ENCODE assay signal across 25 mouse cellular contexts in the genomic region with DNA sequence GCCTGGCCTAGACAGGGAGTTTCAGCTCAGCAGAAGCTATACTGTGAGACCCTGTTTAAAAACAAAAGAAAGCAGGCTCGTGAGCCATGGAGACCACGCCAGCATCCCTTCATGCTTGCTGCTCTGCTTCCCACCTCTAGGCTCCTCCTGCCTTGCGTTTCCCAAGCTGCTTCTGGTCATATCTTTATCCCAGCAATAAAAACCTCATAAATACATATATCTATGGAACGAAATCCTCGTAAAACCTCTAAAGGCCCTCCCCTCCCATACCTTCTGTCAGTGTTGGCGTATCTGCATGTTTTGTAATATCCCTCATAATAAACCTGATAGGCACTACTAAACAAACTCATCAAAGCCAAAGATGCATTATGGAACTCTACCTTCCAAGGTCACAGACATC. TPM values are rescaled to one million over a fixed set of nuclear protein-coding genes. Genes with fewer than 3 reads are reported as not detected.
DNase-seq lines count a peak whose midpoint lies in the region; ATAC-seq and TF ChIP-seq lines count a peak whose summit lies in the region.
"Had no signal": no experiment of that assay in that cellular context is flagged by ENCODE, and none has a peak within 500 bp of the region (broad histone marks: within the 10 kb centered on the region; RNA-seq: fewer than 3 reads in every experiment).

No protein-coding gene starts in this region.

- H3K27ac ChIP-seq in heart, embryonic 10.5 days, result no peak overlapping the region
- no peak overlapping the region for H3K27ac ChIP-seq in heart, embryonic 11.5 days (ENCODE audit: low read depth, low read length)
- no peak overlapping the region for H3K27ac ChIP-seq in midbrain, embryonic 11.5 days (ENCODE audit: low read depth, low read length)
- H3K27ac ChIP-seq in midbrain, embryonic 15.5 days, result no peak overlapping the region
- H3K27ac ChIP-seq: embryonic facial prominence, embryonic 10.5 days; embryonic facial prominence, embryonic 12.5 days; forebrain, embryonic 13.5 days; forebrain, embryonic 15.5 days had no signal

- WGBS in heart, embryonic 10.5 days, result 84% methylated on average over 6 of the region's 6 CpGs
- 85% methylated on average over 6 of the region's 6 CpGs for WGBS in heart, embryonic 11.5 days (ENCODE audit: insufficient replicate concordance)
- WGBS in midbrain, embryonic 11.5 days, result 86% methylated on average over 6 of the region's 6 CpGs
- 88% methylated on average over 6 of the region's 6 CpGs for WGBS in midbrain, embryonic 15.5 days

- H3K4me2 ChIP-seq in heart, embryonic 11.5 days, result no peak overlapping the region
- no peak overlapping the region for H3K4me2 ChIP-seq in midbrain, embryonic 11.5 days
- H3K4me2 ChIP-seq in midbrain, embryonic 15.5 days, result no peak overlapping the region
- no peak overlapping the region for H3K4me2 ChIP-seq in myocyte (ENCODE audit: low read depth)
- H3K4me2 ChIP-seq: embryonic facial prominence, embryonic 12.5 days; forebrain, embryonic 13.5 days; forebrain, embryonic 15.5 days had no signal

- no peak for ATAC-seq in heart, embryonic 11.5 days (replicated peaks; ENCODE audit: insufficient number of reproducible peaks, low FRiP score, low TSS enrichment)
- no peak for ATAC-seq in midbrain, embryonic 11.5 days (ENCODE audit: low FRiP score)
- no peak for ATAC-seq in midbrain, embryonic 15.5 days (replicated peaks)
- ATAC-seq: activated CD4-positive, CD25-positive, alpha-beta regulatory T cell, adult 4 months; CD4-positive, CD25-positive, alpha-beta regulatory T cell, adult 4 months; forebrain, embryonic 13.5 days; forebrain, embryonic 15.5 days; Patski had no signal

- DNase-seq in heart, embryonic 10.5 days (ENCODE audit: low spot score), result peak; percentile 43
- DNase-seq in midbrain, embryonic 11.5 days (ENCODE audit: low spot score, missing footprints), result peak; percentile 73
- DNase-seq: adrenal gland, adult 8-10 months; adrenal gland, postnatal 14 days; adrenal gland, postnatal 36 days; B cell, adult 2 months; cerebellum, adult 11-12 months; cerebellum, adult 2 months; cerebellum, adult 9-10 months; cerebellum, postnatal 10 days; cerebellum, postnatal 25 days had no signal

- H3K9ac ChIP-seq in heart, embryonic 11.5 days (ENCODE audit: low read depth, low read length), result no peak overlapping the region
- H3K9ac ChIP-seq in midbrain, embryonic 11.5 days (ENCODE audit: low read length), result no peak overlapping the region
- H3K9ac ChIP-seq in midbrain, embryonic 15.5 days, result no peak overlapping the region
- H3K9ac ChIP-seq: embryonic facial prominence, embryonic 12.5 days; forebrain, embryonic 13.5 days; forebrain, embryonic 15.5 days had no signal

- no peak for TF ChIP-seq POLR2A in myocyte (IDR thresholded peaks at IDR 0.05; ENCODE audit: insufficient read length, low read depth)

- H3K4me3 ChIP-seq in heart, embryonic 10.5 days, result no peak overlapping the region
- no peak overlapping the region for H3K4me3 ChIP-seq in heart, embryonic 11.5 days (ENCODE audit: low read depth, low read length)
- H3K4me3 ChIP-seq in midbrain, embryonic 11.5 days (ENCODE audit: low read depth, low read length), result no peak overlapping the region
- H3K4me3 ChIP-seq in midbrain, embryonic 15.5 days, result no peak overlapping the region
- H3K4me3 ChIP-seq in myocyte, result no peak overlapping the region
- H3K4me3 ChIP-seq: embryonic facial prominence, embryonic 10.5 days; embryonic facial prominence, embryonic 12.5 days; forebrain, embryonic 13.5 days; forebrain, embryonic 15.5 days had no signal

- H3K36me3 ChIP-seq in heart, embryonic 10.5 days, result peaks cover 28% of the 10 kb centered on the region
- 0 out of 2 replicates have a peak, but pooled peaks cover 9% of the 10 kb centered on the region for H3K36me3 ChIP-seq in heart, embryonic 11.5 days (ENCODE audit: control insufficient read depth, insufficient read depth, low read length)
- H3K36me3 ChIP-seq in midbrain, embryonic 11.5 days (ENCODE audit: control insufficient read depth, insufficient read depth, low read length), result no peaks in the 10 kb centered on the region; the same call in 1 of the 2 replicates
- no peaks in the 10 kb centered on the region for H3K36me3 ChIP-seq in midbrain, embryonic 15.5 days (replicated peaks)
- peaks cover 16% of the 10 kb centered on the region for H3K36me3 ChIP-seq in myocyte (ENCODE audit: control insufficient read depth, insufficient read depth)

- no peaks in the 10 kb centered on the region for H3K27me3 ChIP-seq in heart, embryonic 10.5 days (ENCODE audit: insufficient read depth, poor library complexity, severe bottlenecking)
- no peaks in the 10 kb centered on the region for H3K27me3 ChIP-seq in heart, embryonic 11.5 days (ENCODE audit: control insufficient read depth, insufficient read depth, low read length)
- H3K27me3 ChIP-seq in midbrain, embryonic 11.5 days (ENCODE audit: control insufficient read depth, insufficient read depth, low read length), result no peaks in the 10 kb centered on the region
- H3K27me3 ChIP-seq in midbrain, embryonic 15.5 days (replicated peaks), result no peaks in the 10 kb centered on the region
- no peaks in the 10 kb centered on the region for H3K27me3 ChIP-seq in myocyte (ENCODE audit: control insufficient read depth, insufficient read depth, insufficient read length)
- H3K27me3 ChIP-seq: embryonic facial prominence, embryonic 12.5 days; forebrain, embryonic 13.5 days; forebrain, embryonic 15.5 days; Patski had no signal

- H3K79me2 ChIP-seq in myocyte (ENCODE audit: control insufficient read depth, insufficient read depth), result no peaks in the 10 kb centered on the region

- H3K9me3 ChIP-seq in heart, embryonic 10.5 days, result no peaks in the 10 kb centered on the region
- H3K9me3 ChIP-seq in heart, embryonic 11.5 days (replicated peaks; ENCODE audit: control insufficient read depth, low read length), result no peaks in the 10 kb centered on the region
- H3K9me3 ChIP-seq in midbrain, embryonic 11.5 days (ENCODE audit: control insufficient read depth, low read length), result no peaks in the 10 kb centered on the region
- no peaks in the 10 kb centered on the region for H3K9me3 ChIP-seq in midbrain, embryonic 15.5 days
- H3K9me3 ChIP-seq: embryonic facial prominence, embryonic 10.5 days; embryonic facial prominence, embryonic 12.5 days; forebrain, embryonic 13.5 days; forebrain, embryonic 15.5 days; G1E had no signal

- H3K4me1 ChIP-seq in heart, embryonic 10.5 days, result no peaks in the 10 kb centered on the region
- H3K4me1 ChIP-seq in heart, embryonic 11.5 days (ENCODE audit: control insufficient read depth, insufficient read depth, low read length), result no peaks in the 10 kb centered on the region
- H3K4me1 ChIP-seq in midbrain, embryonic 11.5 days (ENCODE audit: control insufficient read depth, insufficient read depth, low read length), result no peaks in the 10 kb centered on the region
- H3K4me1 ChIP-seq in midbrain, embryonic 15.5 days, result no peaks in the 10 kb centered on the region
- H3K4me1 ChIP-seq: embryonic facial prominence, embryonic 10.5 days; embryonic facial prominence, embryonic 12.5 days; forebrain, embryonic 13.5 days; forebrain, embryonic 15.5 days had no signal

- no peak overlapping the region for H3ac ChIP-seq in myocyte (ENCODE audit: control insufficient read depth, insufficient read length)

TF ChIP-seq in myocyte, 11 proteins besides CTCF, POLR2A, EP300 and RAD21:
- TF ChIP-seq POLR2AphosphoS2 (IDR thresholded peaks at IDR 0.05; ENCODE audit: insufficient read length, low read depth), result peak; percentile 4
- TF ChIP-seq MAX (IDR thresholded peaks at IDR 0.05; ENCODE audit: low read depth), result no peak

RNA-seq across cellular contexts. Expression of a gene that starts 21.4 kb away (rescaled TPM):
- 23.5 and 24.9 TPM in 2 replicates for polyA plus RNA-seq in heart, embryonic 10.5 days (2016; fragmentation: Nextera tagmentation; extraction: Ambion mirVana)
- polyA plus RNA-seq in heart, embryonic 11.5 days (2014; fragmentation: Nextera tagmentation; extraction: Ambion mirVana), result 21.8 and 23.7 TPM in 2 replicates
- polyA plus RNA-seq in midbrain, embryonic 11.5 days (2014; fragmentation: Nextera tagmentation; extraction: Ambion mirVana), result 32.6 and 33.9 TPM in 2 replicates
- 12.9 and 13.1 TPM in 2 replicates for polyA plus RNA-seq in midbrain, embryonic 15.5 days (2015; fragmentation: Nextera tagmentation; extraction: Ambion mirVana)
- polyA plus RNA-seq in myocyte (2012; fragmentation: generic; extraction: Trizol), result 3.0 TPM

RNA-seq across cellular contexts. Expression of a gene that starts 59.3 kb away (rescaled TPM):
- not detected in 2 replicates for polyA plus RNA-seq in heart, embryonic 10.5 days (2016; fragmentation: Nextera tagmentation; extraction: Ambion mirVana)
- not detected in 2 replicates for polyA plus RNA-seq in heart, embryonic 11.5 days (2014; fragmentation: Nextera tagmentation; extraction: Ambion mirVana)
- not detected in 2 replicates for polyA plus RNA-seq in midbrain, embryonic 11.5 days (2014; fragmentation: Nextera tagmentation; extraction: Ambion mirVana)
- not detected in 2 replicates for polyA plus RNA-seq in midbrain, embryonic 15.5 days (2015; fragmentation: Nextera tagmentation; extraction: Ambion mirVana)
- polyA plus RNA-seq in myocyte (2012; fragmentation: generic; extraction: Trizol), result not detected
- polyA plus RNA-seq: activated CD4-positive, CD25-positive, alpha-beta regulatory T cell, adult 4 months; CD4-positive, CD25-positive, alpha-beta regulatory T cell, adult 4 months; cerebellum, adult 2 months; cortical plate, adult 2 months; embryonic facial prominence, embryonic 10.5 days; embryonic facial prominence, embryonic 12.5 days; embryonic facial prominence, embryonic 14.5 days; forebrain, embryonic 11.5 days; forebrain, embryonic 13.5 days; forebrain, embryonic 15.5 days; G1E; Patski had no signal
